Mouse (Mus musculus) yolk sac, embryonic 10.5 days (tissue): ENCODE measurements at regions not wholly inside any gene's neighbourhood (a gene's known extent, or its start where the extent isn't known, plus 50 kb on each side); places are given as distances from the start of the nearest gene placed in this dataset.

Source experiments
- DNase-seq: peaks from one replicate; pipeline ENCODE4 v3.0.0-alpha.2; 2017; ENCODE audit warnings: low spot score

- no peak for DNase-seq
Observed at GRCm38 (mm10) chr6:10354135-10354534, 1405.9 kb downstream of the Nxph1 start.

DNA sequence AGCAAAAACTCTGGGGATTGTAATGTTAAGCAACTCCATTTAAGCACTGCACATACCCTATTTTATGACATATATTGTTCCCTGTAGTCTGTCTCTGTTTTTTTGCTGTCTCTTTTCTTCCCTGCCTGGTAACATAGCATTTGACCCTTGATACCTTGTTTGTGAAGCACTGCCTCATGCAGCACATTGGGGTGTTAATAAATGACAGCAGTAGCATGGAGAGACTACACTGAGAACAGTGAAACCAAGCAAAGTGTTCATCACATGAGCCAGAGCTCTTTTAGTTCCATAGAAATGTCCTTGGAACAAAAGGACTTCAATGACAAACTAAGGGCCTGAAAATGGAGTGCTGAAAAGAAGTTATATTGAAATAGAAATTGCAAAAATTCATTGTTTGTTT lies 1416.9 kb downstream of the Nxph1 start:
- peak; percentile 26 for DNase-seq

DNA sequence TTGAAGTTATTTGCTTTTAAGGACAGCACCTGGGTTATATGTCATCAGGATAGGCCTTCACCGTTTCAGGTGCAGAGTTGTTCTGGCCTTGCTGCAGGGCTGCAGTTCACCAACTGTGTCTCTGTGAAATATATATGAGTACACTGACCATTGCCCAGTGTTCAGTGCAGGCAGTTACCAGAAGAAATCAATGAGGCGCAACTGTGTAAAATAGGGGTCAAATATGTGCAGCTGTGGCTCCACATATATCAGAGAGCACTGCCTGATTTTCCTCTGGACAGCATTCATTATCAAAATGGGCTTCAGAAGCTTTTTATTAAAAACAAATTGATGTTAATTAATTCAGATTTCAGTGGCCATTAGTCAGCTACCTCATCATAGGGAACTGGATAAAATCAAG lies 1426.2 kb downstream of the Nxph1 start:
- no peak for DNase-seq

DNA sequence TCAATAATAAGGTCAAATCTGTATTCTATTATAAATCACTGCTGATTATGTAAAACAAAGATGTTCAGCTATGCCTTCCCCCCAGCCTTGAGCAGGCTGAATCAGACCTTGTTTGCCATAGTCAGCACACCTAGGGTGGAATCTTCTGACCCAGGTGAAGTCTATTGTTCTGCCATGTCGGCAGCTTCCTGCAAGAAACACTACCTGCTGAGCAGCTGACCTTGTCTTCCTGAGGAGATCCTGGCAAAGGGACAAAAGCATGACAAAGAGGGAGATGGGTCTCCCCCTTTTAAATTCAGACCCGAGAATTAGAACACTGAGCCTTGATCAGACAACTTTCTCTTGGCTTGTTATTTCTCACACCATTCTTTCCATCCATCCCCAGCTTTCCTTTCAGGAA lies 1476.4 kb downstream of the Nxph1 start:
- no peak for DNase-seq

GRCm38 (mm10) chr6:10425506-10425905 lies 1477.3 kb downstream of the Nxph1 start:
- DNase-seq, result no peak

DNA sequence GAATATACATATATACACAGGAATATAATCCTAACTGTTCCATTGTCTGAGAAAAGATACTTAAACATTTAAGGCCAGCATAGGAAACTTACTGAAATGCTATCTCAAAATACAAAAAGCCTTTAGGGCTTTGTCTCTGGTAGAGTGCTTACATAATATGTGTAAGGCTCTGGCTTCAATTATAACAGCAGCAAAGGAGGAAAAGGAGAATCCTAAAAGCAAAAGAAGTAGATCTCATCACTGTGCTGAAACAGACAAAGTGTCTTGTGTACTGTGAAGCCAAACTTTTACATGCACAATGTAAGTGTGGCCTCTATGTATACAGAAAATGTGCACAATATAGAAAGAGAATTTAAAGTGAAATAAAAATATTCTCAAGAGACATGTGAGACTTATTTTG lies 1464.1 kb downstream of the Ndufa4 start:
- no peak for DNase-seq

GRCm38 (mm10) chr6:10456044-10456443 lies 1451.3 kb downstream of the Ndufa4 start:
- no peak for DNase-seq

DNA sequence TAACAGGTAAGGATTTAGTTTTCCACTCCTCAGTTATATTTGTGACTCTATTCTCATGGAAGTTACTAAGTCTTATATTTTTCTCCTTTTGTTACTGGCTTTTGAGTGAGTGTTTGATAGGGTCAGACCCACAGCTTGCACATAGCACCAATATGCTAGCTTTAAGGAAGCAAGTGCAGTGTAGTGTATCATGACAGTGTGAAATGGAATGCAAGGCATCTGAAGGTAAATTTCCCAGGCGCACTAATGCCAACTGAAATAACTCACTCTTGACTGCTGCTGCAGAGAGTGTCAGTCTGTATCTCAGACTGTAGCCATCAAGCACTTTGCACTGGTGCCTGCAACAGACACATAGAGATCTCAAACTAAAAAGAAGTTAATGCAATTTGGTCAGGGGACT lies 1438.3 kb downstream of the Ndufa4 start:
- peak; percentile 2 for DNase-seq
